Mouse (Mus musculus) brown adipose tissue, adult 24 weeks (tissue): Measurements from ENCODE around the gene Xdh. TPM values are rescaled to one million over a fixed set of nuclear protein-coding genes. Genes with fewer than 3 reads are reported as not detected.
A peak's percentile ranks its signal among the peaks of the same experiment; 100 is the strongest.

Experiments
- H3K27ac ChIP-seq: fragments of 200-500 bp; replicated peaks from 2 replicates; pipeline ENCODE4 v1.5.1; 2012; ENCODE audit warnings: low read depth, mild to moderate bottlenecking, low read length
- H3K4me1 ChIP-seq: fragments of 200-500 bp; 2 replicates; pipeline ENCODE4 v1.6.1; 2012; ENCODE audit warnings: low read length, mixed read lengths; ENCODE audit not compliant: control insufficient read depth, insufficient read depth, insufficient read length
- H3K4me3 ChIP-seq: fragments of 200-500 bp; 2 replicates; pipeline ENCODE4 v1.5.1; 2012; ENCODE audit warnings: low read depth, mild to moderate bottlenecking, low read length, moderate library complexity; ENCODE audit not compliant: insufficient read depth
- polyA plus RNA-seq: library from polyadenylated mRNA; stranded (reverse); fragments of >200 nt; gene quantifications from 2 replicates; pipeline ENCODE4 v1.2.4, GENCODE M21; 2012; ENCODE audit not compliant: missing spikeins, insufficient read depth, insufficient read length

The Xdh gene
- polyA plus RNA-seq, 1 experiment = 49.3 TPM

DNA sequence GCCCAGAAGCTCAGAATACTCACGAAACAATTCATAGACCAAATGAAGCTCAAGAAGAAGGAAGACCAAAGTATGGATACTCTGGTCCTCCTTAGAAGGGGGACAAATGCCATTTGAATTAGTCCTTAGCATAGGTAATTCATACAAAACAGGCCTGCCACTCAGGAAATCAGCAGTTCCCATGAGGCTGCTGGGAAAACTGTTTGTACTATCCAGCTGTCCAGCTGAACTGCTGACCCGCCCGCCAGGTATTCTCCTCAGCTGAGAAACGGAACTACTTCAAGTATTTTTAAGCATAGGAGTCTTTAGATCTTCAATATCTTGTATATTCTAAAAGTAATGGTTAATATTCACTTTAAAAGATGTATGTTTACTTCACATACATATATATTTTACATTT, 10.7 kb upstream of the Xdh start:
- Histone ChIP-seq H3K27ac (0 out of 2 replicates have a peak overlapping the region, but pooled peaks have one; percentile 2), H3K4me1 (peaks cover 17% of the 10 kb centered on the region; the same call in 1 of the 2 replicates), H3K4me3 (no peak overlapping the region)

DNA sequence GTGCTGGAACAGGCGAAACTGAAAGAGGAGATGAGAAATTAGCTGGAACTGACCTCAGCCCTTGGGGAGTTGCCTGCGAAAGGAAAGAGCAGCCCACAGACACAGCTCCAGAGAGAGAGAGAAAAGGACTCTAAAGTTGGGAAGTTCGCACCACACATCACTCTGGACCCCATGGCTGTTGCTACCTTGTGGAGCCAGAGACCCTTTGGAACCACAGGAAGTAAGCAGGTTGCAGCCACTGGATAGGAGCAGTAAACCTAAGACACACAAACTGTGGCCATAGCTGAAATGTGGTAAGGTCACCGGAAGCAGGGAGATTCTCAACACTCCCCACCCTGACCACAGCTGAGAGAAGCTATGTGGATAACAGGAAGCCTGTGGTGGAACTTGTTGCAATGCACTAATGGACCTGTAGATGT, 2.1 kb upstream of the Xdh start:
- H3K4me1 ChIP-seq = peaks cover 20% of the 10 kb centered on the region
- peak overlapping the region; percentile 6; the same call in 1 of the 2 replicates for H3K4me3 ChIP-seq
- H3K27ac ChIP-seq = peak overlapping the region; percentile 77

DNA sequence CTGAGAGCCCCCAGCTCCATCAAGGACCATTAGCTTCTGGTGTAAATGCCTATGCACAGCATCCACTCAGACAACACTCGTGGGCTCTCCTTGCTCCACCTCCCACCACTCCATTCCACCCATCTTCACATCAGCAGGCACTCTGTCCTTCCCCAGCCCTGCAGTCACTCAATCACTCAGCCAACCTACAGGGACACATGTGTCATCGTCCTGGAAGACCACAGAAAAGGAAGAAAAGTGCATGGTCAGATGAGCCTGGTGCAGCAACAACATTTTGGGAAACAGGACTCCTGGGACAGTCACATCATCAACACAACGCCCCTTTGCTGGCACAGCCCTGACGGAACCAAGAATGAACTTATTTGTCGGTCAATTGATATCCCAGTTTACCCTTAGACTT, 974 bp upstream of the Xdh start:
- Histone ChIP-seq H3K4me1 (peaks cover 22% of the 10 kb centered on the region), H3K4me3 (no peak overlapping the region), H3K27ac (peak overlapping the region; percentile 77)

DNA sequence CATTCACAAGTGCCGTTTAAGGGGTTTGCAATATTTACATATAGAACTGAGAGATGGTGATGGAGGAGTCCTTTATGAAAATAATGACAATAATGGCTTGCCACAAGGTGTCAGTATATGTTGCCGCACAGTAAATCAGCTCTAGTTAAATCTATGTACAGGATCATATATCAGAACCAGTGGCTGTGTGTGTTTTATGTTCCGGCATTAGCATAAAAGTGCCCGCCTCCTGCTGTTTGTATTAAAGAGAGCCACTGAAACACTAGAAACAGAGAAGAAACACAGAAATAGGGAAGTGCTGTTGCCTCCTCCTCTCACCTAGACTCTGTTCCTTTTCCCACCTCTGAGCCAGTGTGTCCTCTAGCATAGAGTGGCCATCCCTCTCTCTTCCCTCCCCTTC, 498 bp downstream of the Xdh start:
- Histone ChIP-seq H3K4me3 (peak overlapping the region; percentile 70), H3K4me1 (peaks cover 26% of the 10 kb centered on the region), H3K27ac (peak overlapping the region; percentile 91)

DNA sequence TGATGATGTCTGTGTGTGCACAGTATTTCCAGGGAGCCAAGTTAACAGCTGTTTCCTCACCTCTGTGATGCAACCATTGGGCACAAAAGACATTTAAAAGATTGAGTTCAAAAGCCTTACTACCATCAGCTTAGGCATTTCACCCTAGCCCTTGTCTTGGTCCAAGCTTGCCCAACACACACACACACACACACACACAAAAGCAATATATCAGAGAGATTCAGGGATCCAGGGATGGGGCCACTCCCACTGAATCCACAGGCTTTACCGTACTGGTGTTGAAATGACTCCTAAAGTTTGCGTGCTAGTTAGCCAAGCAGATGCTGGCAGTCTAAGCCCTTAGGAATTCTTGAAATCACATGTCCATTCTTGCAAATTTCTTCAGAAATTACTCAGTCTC, 1.2 kb downstream of the Xdh start:
- Histone ChIP-seq H3K4me1 (peaks cover 30% of the 10 kb centered on the region), H3K27ac (peak overlapping the region; percentile 91), H3K4me3 (peak overlapping the region; percentile 70)

DNA sequence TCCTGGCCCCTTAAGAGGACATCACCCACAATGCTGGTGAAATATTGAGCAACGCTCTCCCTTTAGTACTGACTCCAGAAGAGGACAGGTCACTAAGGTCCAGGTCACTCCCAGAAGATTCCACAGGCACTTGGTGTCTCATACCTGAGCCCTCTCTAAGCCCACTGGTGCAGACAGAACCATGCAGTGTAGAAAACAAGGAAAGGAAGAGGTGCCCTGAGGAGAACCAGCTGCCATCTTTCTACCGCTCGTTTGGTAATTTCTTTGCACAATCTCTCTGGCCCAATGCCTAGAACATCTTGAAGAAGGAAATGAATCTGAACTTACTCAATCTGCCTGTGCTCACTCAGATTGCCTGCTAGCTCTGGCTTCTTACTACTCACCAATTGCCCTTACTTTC, 2.0 kb downstream of the Xdh start:
- Histone ChIP-seq H3K27ac (peak overlapping the region; percentile 91), H3K4me1 (peaks cover 30% of the 10 kb centered on the region), H3K4me3 (peak overlapping the region; percentile 70)

DNA sequence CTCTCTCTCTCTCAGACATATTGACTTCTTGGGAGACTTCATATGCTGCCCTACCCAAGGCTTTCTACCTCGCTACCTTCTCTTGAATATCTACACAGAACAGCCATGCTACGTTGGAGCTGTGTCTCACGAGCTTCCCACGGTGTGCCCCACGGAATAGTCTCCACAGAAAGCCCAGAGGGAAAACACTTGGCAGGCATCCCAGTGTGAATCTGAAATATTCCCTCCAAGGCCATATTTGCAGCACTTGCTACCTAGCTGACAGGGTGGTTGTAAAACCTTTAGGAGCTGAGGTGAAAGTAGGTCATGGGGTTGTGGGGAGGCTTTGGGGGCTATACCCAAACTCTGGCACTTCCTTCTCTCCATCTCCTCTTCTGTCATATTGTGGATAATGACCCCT, 3.1 kb downstream of the Xdh start:
- peak overlapping the region; percentile 79 for H3K27ac ChIP-seq
- H3K4me3 ChIP-seq = peak overlapping the region; percentile 15
- peaks cover 29% of the 10 kb centered on the region for H3K4me1 ChIP-seq

DNA sequence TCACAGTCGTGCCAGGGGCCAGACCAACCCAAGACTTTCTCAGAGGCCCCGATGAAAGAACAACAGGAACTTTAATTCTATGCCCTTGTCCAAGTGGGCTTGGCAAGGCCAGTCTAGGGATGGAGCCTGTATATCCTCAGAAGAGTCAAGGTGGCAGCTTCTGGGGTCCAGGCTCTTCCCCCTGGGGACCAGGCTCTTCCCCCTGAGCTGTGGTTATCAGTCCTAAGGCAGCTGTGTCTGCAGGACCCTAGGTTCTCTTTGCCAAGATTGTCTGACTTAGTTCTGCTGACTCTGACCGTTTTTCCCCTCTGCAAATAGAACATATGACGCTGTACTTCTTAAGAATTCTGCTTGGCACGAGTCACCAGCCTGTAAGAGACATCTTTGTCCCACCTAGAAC, 5.3 kb downstream of the Xdh start:
- Histone ChIP-seq H3K4me3 (no peak overlapping the region), H3K4me1 (peaks cover 33% of the 10 kb centered on the region), H3K27ac (peak overlapping the region; percentile 41)

DNA sequence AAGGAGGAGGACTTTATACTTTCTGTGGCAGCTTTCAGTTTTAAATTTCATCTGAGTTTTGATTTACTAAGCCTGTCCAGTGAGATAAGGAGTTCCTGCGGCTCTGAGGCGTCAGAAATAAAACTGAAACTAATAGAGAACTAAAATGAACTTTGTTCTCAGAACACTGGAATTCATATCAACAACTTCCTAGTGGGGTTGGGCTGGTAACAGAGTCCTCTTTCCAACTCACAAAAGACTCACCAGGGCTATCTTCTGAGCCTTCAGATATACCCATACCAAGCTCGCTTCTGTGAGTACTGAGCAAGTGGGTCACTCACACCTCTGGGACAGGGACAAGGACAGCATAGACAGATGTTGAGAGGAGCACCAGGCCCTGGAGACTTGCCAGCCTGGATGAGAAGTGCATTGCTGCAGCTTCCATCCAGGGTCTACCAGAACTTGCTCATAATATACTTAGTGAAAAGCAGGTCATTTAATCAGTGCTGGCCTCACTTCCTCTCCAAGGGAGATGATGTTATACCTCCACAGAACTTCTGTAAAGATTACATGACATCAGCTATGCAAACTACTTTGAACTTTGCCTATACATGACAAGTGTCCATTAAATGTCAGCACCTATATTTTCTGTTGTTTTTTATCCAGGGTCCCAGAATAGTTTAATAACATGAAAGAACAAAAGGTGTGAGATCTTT, 7.6 kb downstream of the Xdh start:
- peak overlapping the region; percentile 33 for H3K4me3 ChIP-seq
- H3K4me1 ChIP-seq = peaks cover 32% of the 10 kb centered on the region
- peak overlapping the region; percentile 98 for H3K27ac ChIP-seq

DNA sequence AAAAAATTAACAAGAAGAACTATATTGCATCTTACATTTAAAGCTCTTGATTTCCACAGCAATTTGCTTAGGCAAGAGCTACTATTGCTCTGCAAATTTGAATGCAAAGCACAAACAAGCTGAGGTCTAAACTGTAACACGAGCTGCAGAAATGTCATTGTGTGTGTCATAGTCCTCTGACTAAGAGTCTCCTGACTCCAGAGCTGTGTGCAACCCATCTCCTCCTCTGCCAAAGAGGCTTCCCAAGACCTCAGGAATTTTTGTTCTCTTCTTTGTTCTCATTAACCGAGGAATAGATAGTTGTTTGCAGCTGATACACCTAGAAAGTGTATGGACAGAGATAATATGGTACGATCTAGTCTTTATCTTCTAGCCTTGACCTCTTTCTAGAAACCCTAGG, 8.2 kb downstream of the Xdh start:
- Histone ChIP-seq H3K4me3 (no peak overlapping the region), H3K4me1 (peaks cover 28% of the 10 kb centered on the region), H3K27ac (peak overlapping the region; percentile 88)

DNA sequence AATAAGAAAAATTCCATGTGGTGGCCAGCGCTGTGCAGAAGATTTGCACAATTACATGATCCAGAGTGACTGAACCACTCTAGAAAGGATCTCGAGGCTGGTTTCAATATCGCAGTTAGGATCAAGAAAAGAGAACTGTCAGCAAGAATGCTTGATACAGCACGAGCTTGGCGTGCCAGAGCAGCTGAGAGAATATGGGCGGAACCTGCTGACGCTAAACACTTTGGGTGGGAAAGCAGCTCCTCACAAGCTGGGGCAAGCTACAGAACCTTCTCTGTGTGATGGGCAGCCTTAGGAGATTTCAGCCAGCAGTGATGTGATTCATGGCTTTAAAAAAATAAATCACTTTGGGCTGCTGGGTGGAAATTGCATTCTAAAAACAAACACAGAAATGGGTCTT, 12.9 kb downstream of the Xdh start:
- Histone ChIP-seq H3K4me3 (no peak overlapping the region), H3K4me1 (peaks cover 30% of the 10 kb centered on the region), H3K27ac (no peak overlapping the region)

DNA sequence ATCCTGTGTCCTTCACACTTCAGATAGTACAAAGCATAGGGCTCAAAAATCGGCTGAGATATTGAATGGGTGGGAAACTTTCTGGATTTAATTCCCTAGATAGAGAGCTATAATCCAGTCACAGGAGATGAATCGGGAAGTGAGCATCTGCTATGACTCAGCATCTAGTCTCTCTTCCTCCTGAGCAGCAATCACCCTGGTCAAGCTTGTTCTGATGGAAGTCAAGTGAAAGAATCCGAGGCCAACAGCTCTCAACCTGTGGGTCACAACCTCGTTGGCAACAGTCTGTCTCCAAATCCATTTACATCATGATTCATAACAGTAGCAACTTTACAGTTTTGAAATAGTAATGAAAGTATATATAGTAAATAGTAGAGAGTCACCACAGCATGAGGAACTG, 14.8 kb downstream of the Xdh start:
- no peak overlapping the region for H3K4me3 ChIP-seq

DNA sequence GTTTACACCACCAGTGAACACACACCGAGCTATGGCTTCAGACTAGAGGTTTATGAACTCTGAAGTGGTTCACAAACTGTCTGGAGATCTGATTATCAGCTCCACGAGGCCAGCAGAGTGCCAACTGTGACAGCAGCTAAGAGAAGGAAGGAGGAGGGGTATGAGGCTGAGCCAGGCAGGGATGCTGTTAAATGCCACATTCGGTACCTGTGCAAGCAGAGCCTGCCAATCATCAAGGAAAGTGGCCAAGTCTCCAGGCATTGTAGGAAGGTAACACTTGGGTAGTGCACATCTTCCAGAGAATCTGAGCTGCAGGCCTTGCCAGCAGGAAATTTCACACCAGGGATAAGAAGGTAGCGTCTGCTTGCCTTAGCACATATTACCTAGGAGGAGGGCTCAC, 15.7 kb downstream of the Xdh start:
- Histone ChIP-seq H3K27ac (no peak overlapping the region), H3K4me1 (peaks cover 13% of the 10 kb centered on the region), H3K4me3 (no peak overlapping the region)

More for the DNA sequence above, 14.8 kb downstream of the Xdh start:
- peaks cover 19% of the 10 kb centered on the region for H3K4me1 ChIP-seq
- peak overlapping the region; percentile 4; the same call in 1 of the 2 replicates for H3K27ac ChIP-seq

DNA sequence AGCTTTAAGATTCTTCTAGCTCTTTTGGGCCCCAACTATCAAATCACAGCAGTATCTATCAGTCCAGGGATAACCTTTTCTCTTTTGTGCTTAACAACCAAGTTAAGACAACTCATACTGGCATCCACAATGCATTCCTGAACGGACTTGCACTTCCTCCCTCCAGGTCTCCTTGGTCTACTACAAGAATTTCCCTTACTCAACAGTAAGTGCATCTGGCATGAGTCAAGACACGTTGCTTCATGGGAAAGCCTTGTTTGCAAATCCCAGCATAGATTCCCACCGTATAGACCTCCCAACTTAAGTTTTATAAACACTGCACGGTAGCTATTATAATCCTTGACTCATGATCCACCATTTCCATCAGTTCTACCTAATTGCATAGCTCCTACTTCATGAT, 16.4 kb downstream of the Xdh start:
- Histone ChIP-seq H3K27ac (peak overlapping the region; percentile 30; the same call in 1 of the 2 replicates), H3K4me1 (peaks cover 13% of the 10 kb centered on the region), H3K4me3 (no peak overlapping the region)

DNA sequence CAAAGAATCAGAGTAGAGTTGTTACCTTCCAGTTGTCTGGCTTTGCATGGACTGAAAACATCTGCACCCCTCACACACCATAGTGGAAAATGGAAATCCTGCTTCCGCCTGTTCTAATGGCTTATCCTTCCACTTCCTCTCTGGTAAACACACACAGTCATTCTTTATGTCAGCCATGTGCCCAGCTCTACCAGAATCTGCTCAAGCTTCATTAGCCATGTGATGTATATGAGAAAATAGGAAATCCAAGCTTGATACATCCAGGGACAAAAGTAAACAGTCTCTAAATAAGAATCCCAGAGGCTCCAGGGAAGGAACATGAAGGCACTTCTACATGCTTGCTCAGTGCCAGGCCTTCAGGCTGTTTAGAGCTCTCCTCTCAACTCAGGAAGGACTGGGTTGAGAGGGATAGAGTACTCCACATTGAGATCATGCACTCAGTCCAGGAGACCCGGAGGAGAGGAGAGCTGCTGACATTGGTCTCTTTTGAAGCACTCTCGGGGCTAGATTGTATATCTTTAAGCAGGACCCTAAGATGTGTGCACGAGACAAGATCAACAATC, 17.4 kb downstream of the Xdh start:
- 0 out of 2 replicates have a peak overlapping the region, but pooled peaks have one; percentile 4 for H3K27ac ChIP-seq
- peaks cover 13% of the 10 kb centered on the region for H3K4me1 ChIP-seq
- H3K4me3 ChIP-seq = no peak overlapping the region

DNA sequence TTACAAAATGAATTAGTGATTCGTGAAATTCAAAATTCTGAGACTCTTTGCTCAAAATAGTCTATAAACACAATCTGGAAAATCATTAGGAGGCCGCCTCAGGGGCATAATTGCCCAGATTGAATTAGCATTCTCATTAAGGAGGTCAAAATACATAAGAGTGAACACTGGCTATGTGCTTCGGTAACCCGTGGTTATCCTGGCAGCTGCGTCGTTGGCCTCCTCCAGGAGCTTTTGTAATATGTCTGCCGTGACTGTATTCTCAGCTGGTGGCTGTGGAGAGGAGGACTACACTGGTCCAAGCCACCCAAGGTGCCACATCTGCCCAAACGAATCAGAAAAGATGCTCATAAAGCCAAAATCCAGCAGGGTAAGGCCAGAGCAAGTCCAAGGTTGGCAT, 30.5 kb downstream of the Xdh start:
- H3K27ac ChIP-seq = no peak overlapping the region
- no peaks in the 10 kb centered on the region for H3K4me1 ChIP-seq
- H3K4me3 ChIP-seq = no peak overlapping the region
